Mouse (Mus musculus) midbrain, embryonic 10.5 days (tissue): ENCODE results near the gene Gabrr2. TPM values are rescaled to one million over a fixed set of nuclear protein-coding genes. Genes with fewer than 3 reads are reported as not detected.
"Not testable (repeated sequence)": the region's sequence is repeated elsewhere in the genome, so short reads cannot be mapped to it uniquely, and the experiment has no call there.

Experiments
- DNase-seq: peaks from one replicate; pipeline ENCODE4 v3.0.0-alpha.2; 2017; ENCODE audit warnings: low spot score
- H3K27ac ChIP-seq: fragments of 300-500 bp; sonication (generic); replicated peaks from 2 replicates; pipeline ENCODE4 v1.5.1; 2016; ENCODE audit warnings: mild to moderate bottlenecking
- H3K27me3 ChIP-seq: fragments of 300-500 bp; sonication (generic); 2 replicates; pipeline ENCODE4 v1.6.1; 2016; ENCODE audit warnings: low read depth, mild to moderate bottlenecking; ENCODE audit not compliant: poor library complexity, severe bottlenecking
- H3K36me3 ChIP-seq: fragments of 300-500 bp; sonication (generic); 2 replicates; pipeline ENCODE4 v1.6.1; 2016; ENCODE audit warnings: mild to moderate bottlenecking, moderate library complexity
- H3K4me1 ChIP-seq: fragments of 300-500 bp; sonication (generic); 2 replicates; pipeline ENCODE4 v1.6.1; 2016
- H3K4me3 ChIP-seq: fragments of 300-500 bp; sonication (generic); 2 replicates; pipeline ENCODE4 v1.5.1; 2016; ENCODE audit warnings: mild to moderate bottlenecking, moderate library complexity
- H3K9me3 ChIP-seq: fragments of 300-500 bp; sonication (generic); replicated peaks from 2 replicates; pipeline ENCODE4 v1.6.1; 2016; ENCODE audit warnings: mild to moderate bottlenecking
- WGBS: fragments of 180-500 bp; shearing (Covaris S2); methylation state at CpG from one replicate; pipeline ENCODE4 v1.1.7; 2016; 5-methylcytosine and 5-hydroxymethylcytosine counted together
- polyA plus RNA-seq: library from polyadenylated mRNA; unstranded; fragments of >200 nt; fragmentation: Nextera tagmentation; extraction: Ambion mirVana; gene quantifications from 2 replicates; pipeline ENCODE4 v1.2.1, GENCODE M21; 2016

Gabrr2 gene
- polyA plus RNA-seq, 1 experiment from 2014 or later, result 0.39 TPM

- Histone ChIP-seq H3K4me1 (peaks cover 12% of the 10 kb centered on the region), H3K4me3 (no peak overlapping the region), H3K9me3 (no peaks in the 10 kb centered on the region), H3K27ac (no peak overlapping the region), H3K36me3 (no peaks in the 10 kb centered on the region), H3K27me3 (no peaks in the 10 kb centered on the region)
- WGBS, result 82% methylated on average over 5 of the region's 5 CpGs
- DNase-seq, result no peak
Measured at GRCm38 (mm10) chr4:33074851-33075250, 12.1 kb downstream of the Gabrr2 start.

GRCm38 (mm10) chr4:33075776-33076524 is 13.2 kb downstream of the Gabrr2 start:
- Histone ChIP-seq H3K4me3 (no peak overlapping the region), H3K27ac (no peak overlapping the region)
- no peak for DNase-seq

GRCm38 (mm10) chr4:33077161-33077560 is 14.4 kb downstream of the Gabrr2 start:
- H3K36me3 ChIP-seq, result no peaks in the 10 kb centered on the region
- no peaks in the 10 kb centered on the region for H3K9me3 ChIP-seq
- no peak overlapping the region for H3K4me3 ChIP-seq
- 84% methylated on average over 11 of the region's 11 CpGs for WGBS
- DNase-seq, result no peak
- no peaks in the 10 kb centered on the region for H3K27me3 ChIP-seq
- peaks cover 12% of the 10 kb centered on the region for H3K4me1 ChIP-seq
- no peak overlapping the region for H3K27ac ChIP-seq

More at GRCm38 (mm10) chr4:33075776-33076524, 13.2 kb downstream of the Gabrr2 start:
- peaks cover 12% of the 10 kb centered on the region for H3K4me1 ChIP-seq
- no peaks in the 10 kb centered on the region for H3K27me3 ChIP-seq
- no peaks in the 10 kb centered on the region for H3K9me3 ChIP-seq
- no peaks in the 10 kb centered on the region for H3K36me3 ChIP-seq
- 87% methylated on average over 5 of the region's 5 CpGs for WGBS

- WGBS, result 69% methylated on average over 8 of the region's 8 CpGs
- Histone ChIP-seq H3K36me3 (no peaks in the 10 kb centered on the region), H3K27ac (no peak overlapping the region), H3K27me3 (no peaks in the 10 kb centered on the region), H3K9me3 (no peaks in the 10 kb centered on the region), H3K4me3 (no peak overlapping the region), H3K4me1 (peaks cover 7% of the 10 kb centered on the region)
- DNase-seq, result no peak
Measured at GRCm38 (mm10) chr4:33077724-33078123, 14.9 kb downstream of the Gabrr2 start.

- DNase-seq, result no peak
- 87% methylated on average over 3 of the region's 3 CpGs for WGBS
- no peaks in the 10 kb centered on the region; the same call in 1 of the 2 replicates for H3K4me1 ChIP-seq
- H3K9me3 ChIP-seq, result no peaks in the 10 kb centered on the region
- no peak overlapping the region for H3K27ac ChIP-seq
- no peaks in the 10 kb centered on the region for H3K36me3 ChIP-seq
- no peaks in the 10 kb centered on the region for H3K27me3 ChIP-seq
- no peak overlapping the region for H3K4me3 ChIP-seq
Measured at GRCm38 (mm10) chr4:33078492-33078891, 15.7 kb downstream of the Gabrr2 start.

GRCm38 (mm10) chr4:33099118-33099694 is 36.4 kb downstream of the Gabrr2 start:
- no peak overlapping the region for H3K4me3 ChIP-seq
- no peak for DNase-seq
- no peaks in the 10 kb centered on the region for H3K36me3 ChIP-seq
- H3K4me1 ChIP-seq, result no peaks in the 10 kb centered on the region
- no peak overlapping the region for H3K27ac ChIP-seq
- peaks cover 11% of the 10 kb centered on the region; the same call in 1 of the 2 replicates for H3K9me3 ChIP-seq
- H3K27me3 ChIP-seq, result no peaks in the 10 kb centered on the region
- 83% methylated on average over 6 of the region's 6 CpGs for WGBS

- H3K4me3 ChIP-seq, result no peak overlapping the region
- DNase-seq, result no peak
- no peak overlapping the region for H3K27ac ChIP-seq
- 89% methylated on average over 14 of the region's 14 CpGs for WGBS
- no peaks in the 10 kb centered on the region for H3K4me1 ChIP-seq
- no peaks in the 10 kb centered on the region for H3K9me3 ChIP-seq
- H3K36me3 ChIP-seq, result no peaks in the 10 kb centered on the region
- H3K27me3 ChIP-seq, result no peaks in the 10 kb centered on the region
Measured at GRCm38 (mm10) chr4:33109720-33110458, 47.1 kb downstream of the Gabrr2 start.

GRCm38 (mm10) chr4:33110845-33111244 is 48.0 kb downstream of the Gabrr2 start:
- Histone ChIP-seq H3K27ac (no peak overlapping the region), H3K9me3 (0 out of 2 replicates have a peak, but pooled peaks cover 3% of the 10 kb centered on the region), H3K4me1 (no peaks in the 10 kb centered on the region), H3K36me3 (no peaks in the 10 kb centered on the region), H3K27me3 (no peaks in the 10 kb centered on the region), H3K4me3 (no peak overlapping the region)
- WGBS, result 93% methylated on average over 7 of the region's 7 CpGs
- DNase-seq, result no peak

- Histone ChIP-seq H3K27me3 (no peaks in the 10 kb centered on the region), H3K4me3 (no peak overlapping the region), H3K36me3 (no peaks in the 10 kb centered on the region), H3K27ac (no peak overlapping the region), H3K9me3 (0 out of 2 replicates have a peak, but pooled peaks cover 3% of the 10 kb centered on the region), H3K4me1 (no peaks in the 10 kb centered on the region)
- 92% methylated on average over 9 of the region's 9 CpGs for WGBS
- DNase-seq, result no peak
Measured at GRCm38 (mm10) chr4:33111358-33111757, 48.6 kb downstream of the Gabrr2 start.

GRCm38 (mm10) chr4:33112866-33113265 is 50.1 kb downstream of the Gabrr2 start:
- H3K36me3 ChIP-seq, H3K4me3 ChIP-seq, H3K4me1 ChIP-seq, H3K27me3 ChIP-seq, H3K27ac ChIP-seq, H3K9me3 ChIP-seq, DNase-seq: not testable (repeated sequence)
- 91% methylated on average over 13 of the region's 14 CpGs for WGBS

- not testable (repeated sequence) for H3K4me1 ChIP-seq, H3K27ac ChIP-seq, H3K36me3 ChIP-seq, H3K4me3 ChIP-seq, H3K9me3 ChIP-seq, H3K27me3 ChIP-seq
- peak; percentile 64 for DNase-seq
- WGBS, result 6% methylated on average over 3 of the region's 3 CpGs
Measured at GRCm38 (mm10) chr4:33119118-33119517, 56.3 kb downstream of the Gabrr2 start.

- Histone ChIP-seq H3K36me3 (no peaks in the 10 kb centered on the region), H3K27ac (no peak overlapping the region), H3K4me3 (no peak overlapping the region), H3K4me1 (no peaks in the 10 kb centered on the region), H3K9me3 (peaks cover 3% of the 10 kb centered on the region; the same call in 1 of the 2 replicates), H3K27me3 (no peaks in the 10 kb centered on the region)
- no peak for DNase-seq
- 77% methylated on average over 6 of the region's 6 CpGs for whole genome bisulfite sequencing
Measured at GRCm38 (mm10) chr4:33124493-33124892, 61.7 kb downstream of the Gabrr2 start.
